Mouse (Mus musculus): ENCODE results near the gene Pheta1. TPM values are rescaled to one million over a fixed set of nuclear protein-coding genes. Genes with fewer than 3 reads are reported as not detected.

Gene Pheta1
- polyA plus RNA-seq, 1 experiment from 2014 or later = 10.6 TPM

GRCm38 (mm10) chr5:121821116-121821515, 27.7 kb upstream of the Pheta1 start:
- Histone ChIP-seq H3K9ac (ENCODE audit: low read depth, low read length) (no peak overlapping the region), H3K36me3 (ENCODE audit: control insufficient read depth, insufficient read depth, low read length) (peaks cover 23% of the 10 kb centered on the region), H3K9me3 (replicated peaks; ENCODE audit: control insufficient read depth, low read length) (no peaks in the 10 kb centered on the region), H3K4me2 (no peak overlapping the region), H3K27ac (ENCODE audit: low read depth, low read length) (no peak overlapping the region), H3K27me3 (ENCODE audit: control insufficient read depth, insufficient read depth, low read length) (no peaks in the 10 kb centered on the region), H3K4me3 (ENCODE audit: low read depth, low read length) (no peak overlapping the region), H3K4me1 (ENCODE audit: control insufficient read depth, insufficient read depth, low read length) (peaks cover 14% of the 10 kb centered on the region)
- ATAC-seq (replicated peaks; ENCODE audit: insufficient number of reproducible peaks, low FRiP score, low TSS enrichment) = no peak
- WGBS (ENCODE audit: insufficient replicate concordance) = 76% methylated on average over 5 of the region's 5 CpGs

- H3K4me1 ChIP-seq (ENCODE audit: control insufficient read depth, insufficient read depth, low read length) = peaks cover 14% of the 10 kb centered on the region
- no peak overlapping the region for H3K4me2 ChIP-seq
- no peaks in the 10 kb centered on the region for H3K9me3 ChIP-seq (replicated peaks; ENCODE audit: control insufficient read depth, low read length)
- peaks cover 21% of the 10 kb centered on the region for H3K36me3 ChIP-seq (ENCODE audit: control insufficient read depth, insufficient read depth, low read length)
- no peak for ATAC-seq (replicated peaks; ENCODE audit: insufficient number of reproducible peaks, low FRiP score, low TSS enrichment)
- no peaks in the 10 kb centered on the region for H3K27me3 ChIP-seq (ENCODE audit: control insufficient read depth, insufficient read depth, low read length)
- no peak overlapping the region for H3K27ac ChIP-seq (ENCODE audit: low read depth, low read length)
- no peak overlapping the region for H3K9ac ChIP-seq (ENCODE audit: low read depth, low read length)
- WGBS (ENCODE audit: insufficient replicate concordance) = 75% methylated on average over 5 of the region's 5 CpGs
- no peak overlapping the region for H3K4me3 ChIP-seq (ENCODE audit: low read depth, low read length)
These were observed 27.2 kb upstream of the Pheta1 start for GRCm38 (mm10) chr5:121821552-121821951.

GRCm38 (mm10) chr5:121822786-121823505, 25.8 kb upstream of the Pheta1 start:
- Histone ChIP-seq H3K4me2 (no peak overlapping the region), H3K9ac (ENCODE audit: low read depth, low read length) (no peak overlapping the region), H3K27me3 (ENCODE audit: control insufficient read depth, insufficient read depth, low read length) (no peaks in the 10 kb centered on the region), H3K9me3 (replicated peaks; ENCODE audit: control insufficient read depth, low read length) (no peaks in the 10 kb centered on the region), H3K27ac (ENCODE audit: low read depth, low read length) (no peak overlapping the region), H3K4me3 (ENCODE audit: low read depth, low read length) (no peak overlapping the region), H3K36me3 (ENCODE audit: control insufficient read depth, insufficient read depth, low read length) (peaks cover 11% of the 10 kb centered on the region; the same call in 1 of the 2 replicates), H3K4me1 (ENCODE audit: control insufficient read depth, insufficient read depth, low read length) (peaks cover 14% of the 10 kb centered on the region)
- 75% methylated on average over 7 of the region's 7 CpGs for WGBS (ENCODE audit: insufficient replicate concordance)
- ATAC-seq (replicated peaks; ENCODE audit: insufficient number of reproducible peaks, low FRiP score, low TSS enrichment) = no peak

GRCm38 (mm10) chr5:121823668-121824067, 25.1 kb upstream of the Pheta1 start:
- H3K4me1 ChIP-seq (ENCODE audit: control insufficient read depth, insufficient read depth, low read length) = peaks cover 18% of the 10 kb centered on the region
- H3K27ac ChIP-seq (ENCODE audit: low read depth, low read length) = no peak overlapping the region
- no peak overlapping the region for H3K9ac ChIP-seq (ENCODE audit: low read depth, low read length)
- H3K36me3 ChIP-seq (ENCODE audit: control insufficient read depth, insufficient read depth, low read length) = peaks cover 6% of the 10 kb centered on the region; the same call in 1 of the 2 replicates
- no peak overlapping the region for H3K4me3 ChIP-seq (ENCODE audit: low read depth, low read length)
- ATAC-seq (replicated peaks; ENCODE audit: insufficient number of reproducible peaks, low FRiP score, low TSS enrichment) = no peak
- 0 out of 2 replicates have a peak, but pooled peaks cover 2% of the 10 kb centered on the region for H3K27me3 ChIP-seq (ENCODE audit: control insufficient read depth, insufficient read depth, low read length)
- no peaks in the 10 kb centered on the region for H3K9me3 ChIP-seq (replicated peaks; ENCODE audit: control insufficient read depth, low read length)
- 95% methylated on average over 1 of the region's 1 CpGs for WGBS (ENCODE audit: insufficient replicate concordance)
- no peak overlapping the region for H3K4me2 ChIP-seq

GRCm38 (mm10) chr5:121824121-121824520, 24.7 kb upstream of the Pheta1 start:
- no peaks in the 10 kb centered on the region for H3K9me3 ChIP-seq (replicated peaks; ENCODE audit: control insufficient read depth, low read length)
- H3K4me2 ChIP-seq = no peak overlapping the region
- peak overlapping the region; percentile 64 for H3K27ac ChIP-seq (ENCODE audit: low read depth, low read length)
- H3K36me3 ChIP-seq (ENCODE audit: control insufficient read depth, insufficient read depth, low read length) = peaks cover 2% of the 10 kb centered on the region; the same call in 1 of the 2 replicates
- peaks cover 22% of the 10 kb centered on the region for H3K4me1 ChIP-seq (ENCODE audit: control insufficient read depth, insufficient read depth, low read length)
- ATAC-seq (replicated peaks; ENCODE audit: insufficient number of reproducible peaks, low FRiP score, low TSS enrichment) = peak; percentile 47; the same call in 1 of the 2 replicates
- 55% methylated on average over 4 of the region's 4 CpGs for WGBS (ENCODE audit: insufficient replicate concordance)
- H3K4me3 ChIP-seq (ENCODE audit: low read depth, low read length) = no peak overlapping the region
- peak overlapping the region; percentile 1; the same call in 1 of the 2 replicates for H3K9ac ChIP-seq (ENCODE audit: low read depth, low read length)
- 0 out of 2 replicates have a peak, but pooled peaks cover 2% of the 10 kb centered on the region for H3K27me3 ChIP-seq (ENCODE audit: control insufficient read depth, insufficient read depth, low read length)

GRCm38 (mm10) chr5:121825606-121826005, 23.2 kb upstream of the Pheta1 start:
- no peak for ATAC-seq (replicated peaks; ENCODE audit: insufficient number of reproducible peaks, low FRiP score, low TSS enrichment)
- Histone ChIP-seq H3K4me1 (ENCODE audit: control insufficient read depth, insufficient read depth, low read length) (peaks cover 24% of the 10 kb centered on the region), H3K9me3 (replicated peaks; ENCODE audit: control insufficient read depth, low read length) (no peaks in the 10 kb centered on the region), H3K27me3 (ENCODE audit: control insufficient read depth, insufficient read depth, low read length) (peaks cover 6% of the 10 kb centered on the region; the same call in 1 of the 2 replicates), H3K36me3 (ENCODE audit: control insufficient read depth, insufficient read depth, low read length) (peaks cover 2% of the 10 kb centered on the region; the same call in 1 of the 2 replicates), H3K9ac (ENCODE audit: low read depth, low read length) (no peak overlapping the region), H3K4me3 (ENCODE audit: low read depth, low read length) (no peak overlapping the region), H3K4me2 (no peak overlapping the region), H3K27ac (ENCODE audit: low read depth, low read length) (no peak overlapping the region)
- 88% methylated on average over 3 of the region's 3 CpGs for WGBS (ENCODE audit: insufficient replicate concordance)

- ATAC-seq (replicated peaks; ENCODE audit: insufficient number of reproducible peaks, low FRiP score, low TSS enrichment) = no peak
- Histone ChIP-seq H3K4me2 (peak overlapping the region; percentile 67), H3K36me3 (ENCODE audit: control insufficient read depth, insufficient read depth, low read length) (peaks cover 2% of the 10 kb centered on the region; the same call in 1 of the 2 replicates), H3K9me3 (replicated peaks; ENCODE audit: control insufficient read depth, low read length) (no peaks in the 10 kb centered on the region), H3K27ac (ENCODE audit: low read depth, low read length) (no peak overlapping the region), H3K9ac (ENCODE audit: low read depth, low read length) (no peak overlapping the region), H3K4me3 (ENCODE audit: low read depth, low read length) (no peak overlapping the region), H3K4me1 (ENCODE audit: control insufficient read depth, insufficient read depth, low read length) (peaks cover 28% of the 10 kb centered on the region), H3K27me3 (ENCODE audit: control insufficient read depth, insufficient read depth, low read length) (peaks cover 6% of the 10 kb centered on the region; the same call in 1 of the 2 replicates)
- WGBS (ENCODE audit: insufficient replicate concordance) = 88% methylated on average over 4 of the region's 4 CpGs
These were observed 20.9 kb upstream of the Pheta1 start for GRCm38 (mm10) chr5:121827876-121828275.

GRCm38 (mm10) chr5:121828491-121829432, 20.0 kb upstream of the Pheta1 start:
- H3K9ac ChIP-seq (ENCODE audit: low read depth, low read length) = no peak overlapping the region
- no peak for ATAC-seq (replicated peaks; ENCODE audit: insufficient number of reproducible peaks, low FRiP score, low TSS enrichment)
- peaks cover 32% of the 10 kb centered on the region for H3K4me1 ChIP-seq (ENCODE audit: control insufficient read depth, insufficient read depth, low read length)
- H3K9me3 ChIP-seq (replicated peaks; ENCODE audit: control insufficient read depth, low read length) = no peaks in the 10 kb centered on the region
- no peak overlapping the region for H3K27ac ChIP-seq (ENCODE audit: low read depth, low read length)
- H3K36me3 ChIP-seq (ENCODE audit: control insufficient read depth, insufficient read depth, low read length) = peaks cover 2% of the 10 kb centered on the region; the same call in 1 of the 2 replicates
- 21% methylated on average over 81 of the region's 82 CpGs for WGBS (ENCODE audit: insufficient replicate concordance)
- peak overlapping the region; percentile 67 for H3K4me2 ChIP-seq
- H3K27me3 ChIP-seq (ENCODE audit: control insufficient read depth, insufficient read depth, low read length) = peaks cover 6% of the 10 kb centered on the region; the same call in 1 of the 2 replicates
- H3K4me3 ChIP-seq (ENCODE audit: low read depth, low read length) = peak overlapping the region; percentile 31

Measured in heart, embryonic 11.5 days (tissue).